Mouse (Mus musculus): ENCODE measurements around the gene Atp1a2.
"Not testable (repeated sequence)": the region's sequence is repeated elsewhere in the genome, so short reads cannot be mapped to it uniquely, and the experiment has no call there.

Atp1a2 gene

DNA sequence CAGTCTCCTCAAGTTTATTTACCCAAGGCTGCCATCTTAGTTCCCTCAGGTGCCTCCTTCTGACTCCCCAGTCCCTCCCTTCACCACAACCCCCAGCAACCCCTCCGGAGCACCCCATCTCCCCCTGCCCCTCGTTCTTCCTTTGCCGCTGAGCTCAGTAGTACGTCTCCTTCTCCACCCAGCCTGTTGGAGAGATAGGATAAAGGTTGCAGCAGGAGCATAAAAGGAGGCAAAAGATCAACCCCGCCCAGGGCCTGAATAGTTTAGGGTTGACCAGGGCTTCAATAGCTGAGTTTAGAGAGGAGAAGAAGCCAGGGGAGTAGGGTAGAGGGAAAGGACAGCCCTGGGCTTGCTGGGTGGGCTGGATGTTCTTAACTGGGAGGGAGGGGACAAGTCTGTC lies 23.3 kb downstream of the Atp1a2 start:
- no peak for DNase-seq (ENCODE audit: inconsistent age in 2 of 2, low spot score in 1 of 2)

DNA sequence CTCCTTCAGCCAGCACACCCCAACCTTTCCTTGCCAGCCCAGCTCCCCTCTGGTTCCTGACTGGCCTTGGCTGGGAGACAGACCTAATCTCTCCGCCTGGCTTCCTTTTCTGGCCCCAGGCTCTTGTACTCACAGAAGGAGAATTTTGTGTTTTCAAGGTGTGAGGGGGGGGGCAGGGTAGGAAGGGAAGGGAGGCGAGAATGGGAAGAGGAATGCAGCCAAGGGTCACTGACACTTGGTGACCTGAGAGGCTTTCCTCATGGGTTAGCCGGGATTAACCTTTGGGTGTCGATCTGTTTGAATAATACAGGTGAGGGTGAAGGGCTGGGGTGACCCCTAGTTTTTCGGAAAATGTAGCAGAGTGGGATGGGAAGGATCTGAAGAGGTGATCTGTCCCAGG lies 23.7 kb downstream of the Atp1a2 start:
- no peak for DNase-seq (ENCODE audit: inconsistent age in 2 of 2, low spot score in 1 of 2)

- no peak for DNase-seq (ENCODE audit: inconsistent age in 2 of 2, low spot score in 1 of 2)
Observed at GRCm38 (mm10) chr1:172273386-172273785, 24.5 kb downstream of the Atp1a2 start.

DNA sequence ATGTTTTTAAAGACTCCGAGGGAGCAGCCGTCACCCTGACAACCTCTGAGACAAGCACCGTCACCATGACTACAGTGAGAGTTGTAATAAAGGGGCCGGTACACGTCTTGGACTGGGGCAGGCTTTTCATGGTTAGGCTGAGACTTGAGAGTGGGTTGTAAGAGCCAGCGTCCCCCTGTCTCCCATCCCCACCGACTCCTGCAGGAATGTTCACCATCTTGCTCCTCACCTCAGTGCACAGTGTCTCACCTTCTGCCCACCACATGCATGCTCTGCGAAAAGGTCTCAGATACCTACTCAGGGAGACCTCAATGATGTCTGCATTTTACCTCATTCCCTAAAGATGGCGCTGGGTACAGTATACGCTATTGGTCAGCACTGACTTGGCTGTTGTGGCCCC lies 26.1 kb downstream of the Atp1a2 start:
- no peak for DNase-seq (ENCODE audit: inconsistent age in 2 of 2, low spot score in 1 of 2)

- no peak for DNase-seq (ENCODE audit: inconsistent age in 2 of 2, low spot score in 1 of 2)
Observed at GRCm38 (mm10) chr1:172271208-172271607, 26.7 kb downstream of the Atp1a2 start.

- DNase-seq (ENCODE audit: inconsistent age in 2 of 2, low spot score in 1 of 2): peak in 1 of 2 experiments; percentile 19
Observed at GRCm38 (mm10) chr1:172261477-172262078, 36.3 kb downstream of the Atp1a2 start, which contains the start of gene Igsf8. Gene Igsf8 (plus strand): TSS chr1:172261641.

GRCm38 (mm10) chr1:172258314-172258713 lies 39.5 kb downstream of the Atp1a2 start, which contains the start of gene Atp1a4:
Gene Atp1a4 (minus strand): TSS chr1:172258414.
- DNase-seq (ENCODE audit: inconsistent age in 2 of 2, low spot score in 1 of 2): no peak

DNA sequence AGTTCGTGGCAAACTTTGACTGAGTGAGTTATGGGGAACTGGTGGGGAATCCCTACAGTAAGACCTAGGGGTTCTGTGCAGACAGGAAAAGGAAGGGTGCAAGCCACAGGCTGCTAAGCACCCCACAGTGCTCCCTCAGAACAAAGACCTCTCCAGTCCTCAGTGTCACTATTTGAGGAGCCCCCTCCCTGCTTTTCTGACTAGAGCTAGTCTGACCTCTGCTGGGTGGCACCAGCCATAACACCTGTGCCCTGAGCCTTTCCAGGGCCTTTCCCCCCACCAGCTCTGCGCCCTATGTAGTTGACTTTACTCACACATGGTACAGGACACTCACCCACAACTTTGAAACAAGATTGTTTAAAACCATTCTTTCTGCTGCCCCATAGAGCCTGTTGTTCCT lies 50.2 kb downstream of the Atp1a2 start:
- DNase-seq (ENCODE audit: inconsistent age in 2 of 2, low spot score in 1 of 2): peak in 1 of 2 experiments; percentile 59

DNA sequence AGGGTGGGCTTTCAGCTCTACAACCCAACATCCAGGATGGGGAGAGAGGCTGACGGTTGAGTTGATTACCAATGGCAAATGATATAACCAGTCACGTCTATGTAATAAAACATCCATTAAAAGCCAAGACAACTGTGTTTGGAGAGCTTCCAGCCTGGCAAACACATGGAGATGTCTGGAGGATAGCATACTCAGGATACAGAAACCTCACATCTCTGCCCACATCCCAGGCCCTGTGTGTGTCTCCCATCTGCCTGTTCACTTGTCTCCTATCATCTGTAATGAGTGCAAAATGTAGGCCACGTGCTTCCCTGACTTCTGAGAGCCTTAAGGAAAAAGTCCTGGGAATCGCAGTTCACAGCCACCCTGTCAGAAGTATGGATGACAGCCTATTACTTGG lies 50.6 kb downstream of the Atp1a2 start:
- no peak for DNase-seq (ENCODE audit: inconsistent age in 2 of 2, low spot score in 1 of 2)

DNA sequence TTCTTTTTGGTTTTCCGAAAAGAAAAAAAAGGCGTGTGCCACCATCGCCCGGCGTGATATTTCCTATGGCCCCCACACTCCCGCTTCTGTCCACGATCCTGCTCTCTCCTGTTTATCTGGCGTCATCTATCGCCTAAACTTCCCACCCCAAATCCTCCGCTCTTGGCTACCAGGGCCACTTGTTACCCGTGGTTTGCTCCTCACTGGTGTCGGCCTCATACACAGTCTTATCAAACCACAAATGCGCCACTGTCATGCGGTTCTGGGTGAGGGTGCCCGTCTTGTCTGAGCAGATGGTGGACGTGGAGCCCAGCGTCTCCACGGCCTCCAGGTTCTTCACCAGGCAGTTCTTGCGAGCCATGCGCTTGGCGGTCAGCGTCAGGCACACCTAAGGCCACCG lies 53.2 kb downstream of the Atp1a2 start:
- not testable (repeated sequence) for DNase-seq (ENCODE audit: inconsistent age in 2 of 2, low spot score in 1 of 2)

GRCm38 (mm10) chr1:172243547-172244205 lies 54.2 kb downstream of the Atp1a2 start:
- DNase-seq (ENCODE audit: inconsistent age in 2 of 2, low spot score in 1 of 2): peak in 1 of 2 experiments; percentile 53

DNA sequence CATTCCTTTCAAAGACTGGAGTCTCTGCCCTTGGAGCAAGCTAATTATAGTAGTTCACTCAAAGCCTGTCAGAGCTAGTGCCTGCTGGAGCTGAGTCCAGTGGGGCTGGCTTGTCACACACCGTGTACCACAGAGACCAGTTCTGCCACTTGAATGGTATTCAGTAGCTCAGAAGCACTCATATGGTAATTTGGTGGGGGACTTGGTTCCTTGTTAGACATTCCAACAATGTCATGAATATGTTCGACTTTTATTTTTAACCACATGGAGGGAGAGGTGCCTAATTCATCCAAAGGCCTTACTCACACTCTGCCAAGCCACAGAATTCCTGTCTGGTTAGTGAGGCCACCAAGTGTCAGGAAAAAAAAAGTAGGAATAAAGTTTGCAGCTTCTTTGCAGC lies 55.5 kb downstream of the Atp1a2 start:
- peak in 1 of 2 experiments; percentile 59 for DNase-seq (ENCODE audit: inconsistent age in 2 of 2, low spot score in 1 of 2)

DNA sequence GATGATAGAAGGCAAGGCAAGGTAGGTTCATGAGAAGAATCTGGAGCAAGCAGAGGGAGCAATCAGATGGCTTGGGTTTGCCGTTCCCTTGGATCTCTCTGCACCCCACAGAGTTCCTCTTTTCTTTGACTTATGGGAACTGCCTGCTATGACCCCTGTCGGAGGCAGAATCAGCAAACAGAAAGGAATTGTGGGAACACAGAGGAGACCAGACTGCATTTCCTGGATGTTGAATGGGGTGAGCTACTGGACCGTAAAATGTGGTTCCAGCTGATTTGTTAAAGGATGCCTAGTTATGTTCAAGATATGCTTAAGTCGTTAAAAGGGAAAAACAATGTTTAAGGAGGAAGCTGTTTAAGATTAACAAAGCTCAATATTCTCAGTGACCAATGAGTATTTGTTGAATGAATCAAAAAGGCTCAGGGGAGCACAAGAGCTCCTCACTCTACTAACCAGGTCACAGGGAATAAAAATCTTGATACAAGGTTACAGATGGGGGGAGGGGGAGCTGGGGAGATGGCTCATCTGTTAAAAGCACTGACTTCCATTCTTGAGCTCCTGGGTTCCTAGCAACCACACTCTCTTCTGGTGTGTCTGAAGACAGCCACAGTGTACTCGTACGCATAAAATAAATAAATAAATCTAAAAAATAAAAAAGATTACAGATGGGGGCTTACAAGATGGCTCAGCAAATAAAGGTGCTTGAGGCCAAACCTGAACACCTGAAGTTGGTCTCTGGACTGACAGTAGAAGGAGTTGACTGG lies 56.7 kb downstream of the Atp1a2 start:
- DNase-seq (ENCODE audit: inconsistent age in 2 of 2, low spot score in 1 of 2): no peak

DNA sequence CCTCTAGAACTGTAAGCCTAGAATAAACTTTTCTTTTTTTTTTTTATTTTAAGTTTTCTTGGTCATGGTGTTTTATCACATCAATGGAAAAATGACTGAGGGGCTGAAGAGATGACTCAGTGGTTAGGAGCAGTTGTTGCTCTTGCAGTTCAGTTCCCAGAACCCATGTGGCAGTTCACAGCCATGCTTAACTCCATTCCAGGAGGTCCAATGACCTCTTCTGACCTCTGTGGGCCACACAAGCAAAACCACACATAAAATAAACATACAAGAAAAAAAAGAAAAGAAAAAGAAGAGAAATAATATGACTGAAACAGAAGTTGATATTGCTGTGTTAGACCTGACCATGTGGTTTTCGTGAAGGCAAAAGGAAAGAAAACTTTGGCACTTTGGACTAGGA lies 68.6 kb downstream of the Atp1a2 start:
- DNase-seq (ENCODE audit: inconsistent age in 2 of 2, low spot score in 1 of 2): no peak

GRCm38 (mm10) chr1:172228209-172228608 lies 69.7 kb downstream of the Atp1a2 start:
- DNase-seq (ENCODE audit: inconsistent age in 2 of 2, low spot score in 1 of 2): peak in 1 of 2 experiments; percentile 80

Data from adrenal gland, adult (tissue).